Mouse (Mus musculus): ENCODE measurements around the gene Gja10. TPM values are rescaled to one million over a fixed set of nuclear protein-coding genes. Genes with fewer than 3 reads are reported as not detected.

The Gja10 gene
- total RNA-seq (2021) = not detected
- long read RNA-seq, experiment 1 = 0 reads
- long read RNA-seq, experiment 2 = 0 reads

DNA sequence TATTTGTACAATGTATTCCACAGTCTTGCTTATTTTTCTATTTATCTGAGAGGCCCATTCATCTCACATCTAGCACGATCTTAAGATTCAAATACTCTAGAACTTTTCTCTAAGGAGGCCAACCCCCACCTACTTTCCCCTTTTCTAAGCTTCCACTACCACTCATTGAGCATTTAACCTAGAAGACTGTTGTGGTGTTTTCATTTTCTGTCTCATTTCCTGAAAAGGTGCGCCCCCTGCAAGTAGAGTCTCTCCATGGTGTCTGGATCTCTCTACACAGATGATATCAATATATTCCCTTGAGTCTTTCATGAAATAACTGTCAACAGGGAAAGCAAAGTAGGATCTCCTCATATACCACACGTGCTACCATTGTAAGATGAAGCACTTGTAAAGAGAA is at the start of gene Gja10:
Gja10 (minus strand) TSS at position 101 of the 400 bp plus-strand sequence.
- intact Hi-C loops (cut with DNase I; ENCODE audit: low total_unique reads) = no loop called here
- DNase-seq = no peak

DNA sequence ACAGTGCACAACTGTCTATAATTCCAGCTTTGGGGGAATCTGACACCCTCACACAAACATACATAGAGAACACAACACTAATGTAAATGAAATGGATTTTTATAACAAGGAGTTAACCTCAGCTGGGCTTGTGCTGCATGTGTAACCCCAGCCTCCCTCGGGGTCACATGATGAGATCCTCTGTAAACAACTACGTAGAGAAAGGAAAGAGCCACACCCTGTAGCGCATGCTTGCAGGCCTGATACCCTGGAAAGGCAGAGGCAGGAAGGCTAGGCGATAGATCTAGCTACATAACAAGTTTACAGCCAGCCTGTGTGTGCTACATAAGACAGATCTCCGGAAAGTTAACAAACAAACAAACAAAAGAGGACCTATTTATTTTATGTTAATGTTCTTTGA is 49.1 kb upstream of the Gja10 start:
- no peak for DNase-seq
- intact Hi-C loops (cut with DNase I; ENCODE audit: low total_unique reads) = no loop called here

DNA sequence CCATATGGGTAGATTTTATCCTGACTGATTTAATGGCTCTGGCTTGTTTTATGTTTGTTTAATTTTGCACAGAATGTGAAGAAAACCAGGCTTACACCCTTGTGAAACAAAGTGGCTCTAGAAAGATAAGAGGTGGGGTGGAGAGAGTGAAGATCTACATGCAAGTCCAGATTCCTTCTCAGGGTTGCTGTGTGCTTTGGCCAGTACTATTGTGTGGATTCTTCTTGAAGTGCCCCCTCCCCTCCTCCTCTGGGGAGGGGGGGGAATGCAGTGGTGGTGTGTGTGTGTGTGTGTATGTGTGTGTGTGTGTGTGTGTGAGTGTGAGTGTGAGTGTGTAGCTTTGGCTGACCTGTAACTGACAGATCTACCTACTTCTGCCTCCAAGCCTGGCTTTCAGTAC is 19.1 kb upstream of the Gja10 start:
- intact Hi-C loops (cut with DNase I; ENCODE audit: low total_unique reads) = no loop called here
- DNase-seq = no peak

DNA sequence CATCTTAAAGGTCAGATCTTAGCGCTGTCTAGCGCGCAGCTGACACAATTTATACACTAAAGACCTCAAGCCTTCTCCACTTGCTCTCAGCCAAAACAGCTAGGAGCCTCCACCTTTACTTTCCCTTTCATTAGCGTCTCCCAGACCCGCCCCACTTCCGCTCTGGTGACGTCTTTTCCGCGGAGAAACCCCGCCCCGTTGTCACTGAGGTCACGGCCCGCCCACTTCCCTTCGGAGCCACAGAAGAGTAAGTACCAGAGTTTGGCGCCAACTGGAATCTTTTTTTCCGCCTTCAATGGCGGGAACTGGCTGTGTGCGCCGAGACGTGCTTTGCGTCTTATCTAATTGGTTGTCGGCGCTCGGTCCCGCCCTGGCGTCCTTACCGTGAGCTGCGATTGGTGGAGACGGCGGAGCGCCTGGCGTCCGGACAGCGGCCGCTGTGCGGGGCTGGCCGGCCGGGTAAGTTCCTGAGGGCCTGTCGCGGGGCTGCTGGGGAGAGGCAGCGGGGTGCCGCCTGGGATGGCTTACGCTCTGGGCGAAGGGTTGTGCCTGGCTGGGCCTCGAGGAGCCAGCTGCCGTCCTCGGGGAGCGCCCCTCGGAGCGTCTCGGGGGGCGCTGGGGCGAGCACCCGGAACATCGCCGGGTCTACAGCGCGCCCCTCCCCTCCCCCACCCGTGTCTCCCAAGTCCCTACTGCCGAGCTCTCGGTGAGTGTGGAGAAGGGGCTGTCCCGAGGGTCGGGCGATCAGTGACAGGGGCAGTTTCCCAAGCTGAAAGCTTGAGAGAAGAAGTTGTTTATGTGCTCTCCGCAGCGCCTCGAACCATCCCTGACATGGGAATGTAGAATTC is 12.7 kb upstream of the Gja10 start, which contains the start of gene Casp8ap2:
Casp8ap2 (plus strand) TSS at position 418 of the 848 bp plus-strand sequence.
- peak; percentile 98 for DNase-seq
- intact Hi-C loops (cut with DNase I; ENCODE audit: low total_unique reads) = no loop called here

DNA sequence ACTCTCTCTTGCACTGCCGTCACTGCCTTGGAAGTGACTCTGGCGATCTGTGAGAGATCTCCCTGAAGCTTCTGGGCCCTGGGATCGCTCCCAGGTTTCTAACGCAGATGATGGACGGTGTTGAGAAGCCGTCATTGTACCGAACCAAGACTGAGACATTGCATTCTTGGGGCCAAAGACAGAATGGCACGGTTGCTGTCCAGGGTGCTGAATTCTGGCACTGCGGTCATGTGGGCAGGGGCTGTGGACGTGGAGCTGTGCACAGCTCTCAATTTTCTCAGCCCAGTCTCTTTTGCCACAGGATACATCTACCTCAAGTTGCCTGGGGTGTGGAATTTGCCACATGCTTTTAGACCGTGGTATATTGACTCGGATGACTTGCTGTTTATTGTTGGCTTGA is 1.4 kb downstream of the Gja10 start:
- peak; percentile 51 for DNase-seq
- intact Hi-C loops (cut with DNase I; ENCODE audit: low total_unique reads) = no loop called here

DNA sequence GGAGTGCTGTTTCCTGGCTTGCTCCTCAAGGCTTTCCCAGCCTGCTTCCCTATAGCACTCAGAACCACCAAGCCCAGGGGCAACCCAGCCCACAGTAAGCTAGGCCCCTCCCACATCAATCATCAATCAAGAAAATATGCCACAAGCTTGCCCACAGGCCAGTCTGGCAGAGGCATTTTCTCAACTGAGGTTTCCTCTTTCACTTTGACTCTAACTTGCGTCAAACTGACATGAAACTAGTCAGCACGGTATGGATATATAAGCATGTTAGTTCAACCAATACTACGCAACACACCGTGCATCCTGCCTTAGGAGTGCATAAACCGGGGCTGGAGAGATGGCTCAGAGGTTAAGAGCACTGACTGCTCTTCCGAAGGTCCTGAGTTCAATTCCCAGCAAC is 14.3 kb downstream of the Gja10 start:
- intact Hi-C loops (cut with DNase I; ENCODE audit: low total_unique reads) = no loop called here

DNA sequence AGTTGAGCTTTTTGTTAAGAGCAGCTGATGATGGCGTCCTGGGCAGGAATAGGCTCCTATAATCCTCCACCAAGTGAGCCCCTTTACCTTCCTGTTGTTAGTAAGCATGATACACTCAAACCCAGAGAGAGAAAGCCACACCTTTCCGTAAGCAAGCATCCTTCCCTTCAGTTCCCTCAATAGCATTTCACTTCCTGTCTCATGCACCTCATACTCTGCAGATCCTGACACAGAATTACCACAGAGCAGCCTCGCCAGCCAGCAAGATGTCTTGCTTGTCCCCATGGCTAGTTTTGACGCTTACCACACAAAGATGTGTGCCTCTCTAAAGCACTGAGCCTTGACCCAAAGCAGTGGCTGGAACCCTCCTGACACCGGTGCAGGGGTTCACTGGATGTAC is 15.0 kb downstream of the Gja10 start:
- intact Hi-C loops (cut with DNase I; ENCODE audit: low total_unique reads) = no loop called here
- no peak for DNase-seq

More for the DNA sequence above, 14.3 kb downstream of the Gja10 start:
- no peak for DNase-seq

DNA sequence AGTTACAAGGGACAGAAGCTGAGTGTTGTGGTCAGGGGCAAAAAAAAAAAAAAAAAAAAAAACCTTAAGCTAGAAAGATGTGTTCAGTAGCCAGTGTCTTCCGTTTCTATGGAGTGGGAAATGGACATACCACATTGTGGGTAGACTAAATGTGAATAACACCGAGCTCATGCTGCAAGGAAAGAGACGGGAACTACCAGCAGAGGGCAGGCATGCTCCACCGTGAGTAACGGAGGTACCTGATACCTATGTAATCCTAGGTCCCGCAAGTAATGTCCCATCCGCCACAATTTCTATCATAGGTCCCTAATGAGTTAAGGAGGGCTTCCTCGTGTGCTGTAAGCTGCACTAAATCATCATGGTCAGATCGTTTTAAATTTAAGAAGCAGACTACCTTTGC is 16.0 kb downstream of the Gja10 start:
- intact Hi-C loops (cut with DNase I; ENCODE audit: low total_unique reads) = no loop called here
- no peak for DNase-seq

DNA sequence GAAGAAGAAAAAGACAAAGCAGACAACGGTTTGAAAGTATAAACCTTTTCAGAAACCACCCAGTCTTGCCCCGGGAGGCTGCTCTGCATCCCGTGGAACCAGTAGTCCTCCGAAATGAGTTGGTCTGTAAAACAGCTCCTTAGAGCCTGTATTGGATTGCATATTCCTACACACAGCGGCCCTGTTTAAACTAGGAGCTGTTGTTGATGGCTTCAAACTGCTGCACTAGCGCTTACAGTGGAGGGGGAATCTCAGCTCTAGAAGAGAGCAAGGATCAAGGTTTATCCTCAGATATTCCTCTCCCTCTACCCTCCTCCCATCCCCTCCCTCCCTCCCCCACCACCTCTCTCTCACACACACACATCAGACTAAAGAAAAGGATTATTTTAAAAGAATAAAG is 18.4 kb downstream of the Gja10 start:
- DNase-seq = no peak
- intact Hi-C loops (cut with DNase I; ENCODE audit: low total_unique reads) = no loop called here

DNA sequence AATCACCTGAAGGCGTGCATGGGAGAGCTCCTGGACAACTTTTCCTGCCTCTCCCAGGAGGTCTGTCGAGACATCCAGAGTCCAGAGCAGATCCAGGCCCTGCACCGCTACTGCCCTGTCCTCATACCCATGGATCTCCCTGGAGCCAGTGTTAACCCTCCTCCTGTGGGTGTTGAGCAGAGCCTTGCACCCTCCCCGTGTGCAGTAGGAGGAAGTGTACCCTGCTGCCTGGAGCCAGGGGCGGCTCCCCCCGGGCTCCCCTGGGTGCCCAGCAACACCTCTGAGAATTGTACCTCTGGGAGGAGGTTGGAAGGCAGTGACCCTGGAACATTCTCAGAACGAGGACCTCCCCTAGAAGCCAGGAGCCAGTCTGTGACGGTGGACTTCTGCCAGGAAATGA is 22.7 kb downstream of the Gja10 start:
- intact Hi-C loops (cut with DNase I; ENCODE audit: low total_unique reads) = no loop called here
- no peak for DNase-seq

DNA sequence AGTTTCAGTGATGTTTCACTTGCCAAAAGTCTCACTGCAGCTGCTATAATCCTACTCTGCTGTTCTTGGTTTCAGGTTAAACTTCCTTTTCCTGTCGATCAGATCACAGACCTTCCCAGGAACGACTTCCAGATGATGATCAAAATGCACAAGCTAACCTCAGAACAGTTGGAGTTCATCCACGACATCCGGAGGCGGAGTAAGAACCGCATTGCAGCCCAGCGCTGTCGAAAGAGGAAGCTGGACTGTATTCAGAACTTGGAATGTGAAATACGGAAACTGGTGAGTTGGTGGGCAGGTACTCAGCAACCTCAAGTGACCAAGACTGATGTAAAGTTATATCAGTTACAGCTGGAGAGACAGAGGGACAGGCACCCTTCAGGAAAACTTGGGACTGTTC is 27.4 kb downstream of the Gja10 start:
- intact Hi-C loops (cut with DNase I; ENCODE audit: low total_unique reads) = no loop called here
- no peak for DNase-seq

DNA sequence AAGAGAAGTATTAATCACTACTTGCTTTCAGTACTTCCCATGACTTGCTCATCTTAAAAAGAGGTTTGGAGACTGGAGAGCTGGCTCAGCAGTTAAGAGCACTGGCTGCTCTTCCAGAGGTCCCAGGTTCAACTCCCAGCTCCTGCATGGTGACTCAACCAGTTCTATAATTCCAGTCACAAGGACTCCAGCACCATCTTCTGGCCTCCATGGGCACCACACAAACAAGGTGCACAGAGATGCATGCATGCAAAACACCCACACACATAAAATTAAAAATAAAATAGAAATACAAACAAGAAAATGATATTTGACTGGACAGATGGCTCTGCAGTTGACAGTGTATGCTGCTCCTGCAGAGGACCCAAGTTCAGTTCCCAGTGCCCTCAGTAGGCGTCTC is 28.0 kb downstream of the Gja10 start:
- intact Hi-C loops (cut with DNase I; ENCODE audit: low total_unique reads) = loop anchor here (5.0 kb wide), 1 partner anchor 517 kb away; no protein-coding TSS in a partner anchor
- no peak for DNase-seq

DNA sequence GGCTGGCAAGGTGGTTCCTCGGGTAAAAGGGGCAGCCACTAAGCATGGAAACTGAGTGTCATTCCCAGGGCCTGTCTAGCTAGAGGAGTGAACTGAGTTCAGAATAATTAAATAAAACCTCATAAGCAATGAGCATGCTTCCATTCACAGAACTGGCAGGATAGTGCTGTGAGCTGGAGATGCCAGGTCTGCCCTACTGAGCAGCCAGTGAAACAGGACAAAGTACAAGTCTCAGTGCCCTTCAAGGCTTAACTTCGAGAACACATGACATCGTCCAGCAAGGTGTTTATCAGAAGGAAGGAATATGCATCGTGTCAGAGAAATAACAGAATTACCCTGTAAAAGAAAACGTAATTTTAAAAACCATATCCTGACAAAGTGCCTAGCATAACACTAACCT is 29.0 kb downstream of the Gja10 start:
- DNase-seq = no peak
- intact Hi-C loops (cut with DNase I; ENCODE audit: low total_unique reads) = loop anchor here (5.0 kb wide), 1 partner anchor 516 kb away; no protein-coding TSS in a partner anchor

DNA sequence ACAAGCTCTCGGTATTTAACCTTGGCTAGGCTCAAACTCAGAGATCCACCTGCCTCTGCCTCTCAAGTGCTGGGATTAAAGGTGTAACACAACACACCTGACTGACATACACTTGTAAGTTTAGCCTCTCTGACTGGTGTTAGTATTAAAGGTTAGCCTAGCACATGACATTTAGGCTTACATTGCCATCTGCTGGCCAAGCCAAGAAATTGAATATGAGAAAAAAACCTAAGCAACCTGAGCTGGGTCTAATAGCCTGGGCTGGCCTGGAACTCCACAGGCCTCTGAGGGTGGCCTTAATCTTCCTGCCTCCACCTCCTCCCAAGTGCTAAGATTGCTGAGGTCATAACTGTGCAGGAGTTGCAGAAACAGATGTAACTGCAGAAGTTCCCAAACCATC is 30.4 kb downstream of the Gja10 start:
- intact Hi-C loops (cut with DNase I; ENCODE audit: low total_unique reads) = loop anchor here (5.0 kb wide), 1 partner anchor 515 kb away; no protein-coding TSS in a partner anchor
- DNase-seq = no peak

DNA sequence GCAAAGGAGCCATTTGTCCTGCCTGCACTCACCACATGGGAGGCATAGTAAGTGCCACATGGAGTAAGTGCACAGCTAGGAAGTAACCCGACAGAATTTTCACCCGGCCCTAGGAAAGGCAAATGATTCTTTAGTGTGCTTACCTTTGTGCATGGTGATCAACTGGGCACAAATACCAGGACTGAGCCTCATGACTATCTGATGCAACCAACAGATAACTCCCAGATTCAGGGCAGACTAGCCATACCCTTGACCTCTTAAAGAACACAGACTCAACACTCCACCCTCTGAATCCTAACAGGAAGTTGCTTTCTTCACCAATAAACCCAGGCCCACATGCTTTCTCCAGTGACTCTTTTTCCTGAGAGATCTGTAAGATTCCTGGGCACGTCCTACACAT is 31.1 kb downstream of the Gja10 start:
- intact Hi-C loops (cut with DNase I; ENCODE audit: low total_unique reads) = loop anchor here (5.0 kb wide), 1 partner anchor 514 kb away; no protein-coding TSS in a partner anchor
- DNase-seq = no peak

DNA sequence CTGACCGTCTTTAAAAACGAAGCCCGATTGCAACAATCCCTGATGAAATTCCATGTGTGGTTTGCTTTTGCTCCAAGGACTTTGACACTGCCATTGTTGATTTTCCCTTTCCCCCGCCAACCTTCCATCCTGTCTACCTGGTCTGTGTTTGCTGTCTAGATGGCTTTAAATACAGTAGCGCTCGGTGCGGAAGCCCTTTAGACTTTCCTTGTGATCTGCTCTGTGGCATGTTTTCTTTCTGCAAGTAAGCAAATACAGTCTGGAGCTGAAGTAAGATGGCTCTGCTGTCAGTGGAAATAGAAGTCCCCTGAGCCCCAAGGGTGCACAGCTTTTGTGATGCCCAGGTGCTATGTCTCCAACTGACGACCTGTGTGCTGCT is 31.6 kb downstream of the Gja10 start:
- DNase-seq = no peak
- intact Hi-C loops (cut with DNase I; ENCODE audit: low total_unique reads) = loop anchor here (5.0 kb wide), 1 partner anchor 514 kb away; no protein-coding TSS in a partner anchor

DNA sequence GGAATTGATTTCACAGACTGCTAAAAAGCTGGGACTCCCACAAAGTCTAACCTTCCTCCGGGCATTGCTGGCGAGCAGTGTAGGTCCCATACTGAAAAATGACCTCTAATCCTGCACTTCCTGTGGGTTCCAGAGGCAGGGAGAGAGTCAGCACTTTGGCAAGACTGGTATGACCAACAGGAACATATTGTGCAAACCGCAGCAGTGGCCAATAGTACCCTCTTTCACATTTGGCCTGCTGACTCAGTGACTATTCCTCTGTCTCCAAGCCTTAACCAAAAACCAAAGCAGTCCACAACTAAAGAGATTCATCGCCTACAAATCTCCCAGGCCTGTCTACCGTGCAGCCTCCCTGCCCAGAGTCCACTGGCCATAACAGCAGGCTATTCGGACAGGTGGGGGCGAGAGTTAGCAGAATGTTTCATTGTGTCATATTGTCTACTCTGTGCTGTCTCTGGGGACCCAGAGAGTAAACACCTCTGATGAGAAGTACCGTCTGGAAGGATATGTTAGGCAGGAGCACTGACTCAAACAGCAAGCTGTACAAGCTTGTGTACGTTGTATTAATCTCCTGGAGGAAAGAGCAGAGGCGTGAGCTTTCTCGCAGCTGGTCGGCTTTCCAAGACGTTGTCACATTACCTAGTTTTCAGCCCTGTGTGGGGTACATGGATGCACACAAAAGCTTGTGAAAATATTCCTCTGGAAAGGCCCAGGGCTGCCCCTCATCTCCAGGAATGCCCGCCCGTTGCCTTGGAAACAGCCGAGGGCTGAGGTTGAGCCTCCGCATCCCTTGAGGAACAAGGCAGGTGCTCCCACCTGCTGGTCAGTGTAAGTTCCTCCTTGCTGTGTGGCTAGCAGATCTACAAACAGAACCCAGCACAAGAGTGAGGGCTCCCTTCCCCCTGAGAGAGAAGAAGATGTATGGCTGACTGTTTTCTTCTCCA is 32.3 kb downstream of the Gja10 start:
- intact Hi-C loops (cut with DNase I; ENCODE audit: low total_unique reads) = loop anchor here (5.0 kb wide), 1 partner anchor 513 kb away; no protein-coding TSS in a partner anchor
- no peak for DNase-seq

DNA sequence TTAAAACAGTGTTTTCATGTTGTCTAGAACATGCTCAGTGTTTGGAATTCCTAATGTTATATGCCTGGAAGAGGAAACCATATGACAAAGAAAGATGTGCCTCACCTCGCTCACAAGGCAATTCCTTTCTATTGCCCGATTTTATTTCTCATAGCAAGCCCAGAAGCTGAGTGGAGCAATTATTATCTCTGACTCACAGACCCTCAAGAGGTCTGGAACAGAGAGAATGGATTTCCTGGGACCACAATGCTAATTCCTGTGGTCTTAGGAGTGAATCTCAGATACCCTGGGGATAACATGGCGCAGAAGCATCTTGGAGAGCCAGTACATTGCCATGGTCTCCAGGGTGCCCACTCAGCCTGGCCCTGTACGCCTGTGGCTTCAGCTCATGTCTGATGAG is 33.5 kb downstream of the Gja10 start:
- intact Hi-C loops (cut with DNase I; ENCODE audit: low total_unique reads) = no loop called here
- DNase-seq = no peak

DNA sequence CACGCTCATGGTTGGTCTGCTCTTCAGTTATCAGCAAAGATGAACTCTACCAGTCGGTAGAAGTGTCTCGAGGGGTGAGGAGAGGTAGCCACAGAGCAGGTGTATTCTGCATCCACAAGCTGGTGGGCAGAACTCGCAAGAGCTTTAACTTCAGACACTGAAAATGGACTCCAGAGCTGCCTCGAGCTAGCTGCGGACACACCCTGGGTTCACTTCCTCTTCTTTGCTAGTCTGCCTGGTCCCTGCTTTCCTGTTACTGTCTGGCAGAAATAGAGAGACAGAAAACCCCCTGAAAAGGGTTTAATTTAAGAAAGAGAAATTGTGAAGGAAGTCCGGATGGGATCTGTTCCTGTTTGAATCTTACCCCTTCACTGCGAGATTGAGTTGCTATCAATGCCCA is 37.6 kb downstream of the Gja10 start:
- intact Hi-C loops (cut with DNase I; ENCODE audit: low total_unique reads) = no loop called here

DNA sequence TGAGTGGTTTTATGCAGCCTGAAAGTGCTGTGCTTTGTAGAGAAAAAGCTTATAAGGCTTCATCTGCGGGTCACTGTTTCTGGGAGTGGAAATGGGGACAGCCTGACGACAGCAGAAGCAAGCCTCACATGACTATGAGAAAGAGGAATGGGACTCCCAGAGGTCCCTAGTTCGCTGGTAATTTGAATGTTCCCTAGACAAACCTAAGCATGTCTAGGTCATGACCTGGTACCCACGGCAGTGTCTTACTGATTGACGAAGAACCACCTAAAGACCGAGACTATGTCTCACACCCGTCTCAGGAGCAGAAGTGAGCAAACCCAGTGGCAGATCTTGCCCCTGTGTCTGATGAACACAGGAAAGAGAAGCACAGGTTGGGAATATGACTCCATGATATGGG is 38.1 kb downstream of the Gja10 start:
- intact Hi-C loops (cut with DNase I; ENCODE audit: low total_unique reads) = no loop called here
- DNase-seq = no peak

More for the DNA sequence above, 37.6 kb downstream of the Gja10 start:
- DNase-seq = no peak
